Mouse (Mus musculus) megakaryocyte, adult 5-6 weeks (primary cell): ENCODE results near the gene Sox13. TPM values are rescaled to one million over a fixed set of nuclear protein-coding genes. Genes with fewer than 3 reads are reported as not detected.

Experiments used
- ATAC-seq: 2 replicates; pipeline ENCODE4 v1.8.0; 2016; ENCODE audit warnings: mild to moderate bottlenecking, inconsistent platforms; ENCODE audit not compliant: poor library complexity, severe bottlenecking
- total RNA-seq, 2 experiments: library from RNA; stranded (forward) in 1 of 2; stranded (reverse) in 1 of 2; fragments of 153-499, 151-499 nt in 1 of 2; fragments of 221-1000, 200-1000 nt in 1 of 2; gene quantifications; 2 replicates each; pipeline versions ENCODE4 v1.2.3 to v1.2.4; 2015 to 2017

The Sox13 gene
- total RNA-seq, 2 experiments from 2014 or later: 0.70 to 0.76 TPM

DNA sequence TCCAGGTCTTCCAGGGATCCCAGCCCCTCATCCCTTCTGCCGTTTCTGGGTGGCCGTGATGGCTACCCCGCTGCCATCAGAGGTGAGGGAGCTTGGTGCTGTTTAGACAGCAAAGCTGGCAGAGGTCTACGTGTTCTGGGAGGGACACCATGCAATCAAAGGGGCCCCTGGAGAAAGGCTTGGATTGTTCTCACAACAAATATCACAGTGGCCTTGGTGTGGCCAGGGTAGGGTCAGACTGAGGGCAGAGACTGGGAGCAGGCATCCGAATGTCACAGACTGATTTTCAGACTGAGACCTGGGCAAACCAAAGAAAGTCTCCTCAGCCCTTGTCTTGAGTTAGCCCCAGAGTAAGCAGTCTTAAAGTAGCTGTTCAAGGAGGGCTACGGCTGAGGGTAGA is 52.7 kb downstream of the Sox13 start:
- ATAC-seq: no peak

GRCm38 (mm10) chr1:133370352-133370751 is 53.8 kb downstream of the Sox13 start:
- ATAC-seq: no peak

- no peak for ATAC-seq
Measured at GRCm38 (mm10) chr1:133368644-133369043, 55.5 kb downstream of the Sox13 start.

DNA sequence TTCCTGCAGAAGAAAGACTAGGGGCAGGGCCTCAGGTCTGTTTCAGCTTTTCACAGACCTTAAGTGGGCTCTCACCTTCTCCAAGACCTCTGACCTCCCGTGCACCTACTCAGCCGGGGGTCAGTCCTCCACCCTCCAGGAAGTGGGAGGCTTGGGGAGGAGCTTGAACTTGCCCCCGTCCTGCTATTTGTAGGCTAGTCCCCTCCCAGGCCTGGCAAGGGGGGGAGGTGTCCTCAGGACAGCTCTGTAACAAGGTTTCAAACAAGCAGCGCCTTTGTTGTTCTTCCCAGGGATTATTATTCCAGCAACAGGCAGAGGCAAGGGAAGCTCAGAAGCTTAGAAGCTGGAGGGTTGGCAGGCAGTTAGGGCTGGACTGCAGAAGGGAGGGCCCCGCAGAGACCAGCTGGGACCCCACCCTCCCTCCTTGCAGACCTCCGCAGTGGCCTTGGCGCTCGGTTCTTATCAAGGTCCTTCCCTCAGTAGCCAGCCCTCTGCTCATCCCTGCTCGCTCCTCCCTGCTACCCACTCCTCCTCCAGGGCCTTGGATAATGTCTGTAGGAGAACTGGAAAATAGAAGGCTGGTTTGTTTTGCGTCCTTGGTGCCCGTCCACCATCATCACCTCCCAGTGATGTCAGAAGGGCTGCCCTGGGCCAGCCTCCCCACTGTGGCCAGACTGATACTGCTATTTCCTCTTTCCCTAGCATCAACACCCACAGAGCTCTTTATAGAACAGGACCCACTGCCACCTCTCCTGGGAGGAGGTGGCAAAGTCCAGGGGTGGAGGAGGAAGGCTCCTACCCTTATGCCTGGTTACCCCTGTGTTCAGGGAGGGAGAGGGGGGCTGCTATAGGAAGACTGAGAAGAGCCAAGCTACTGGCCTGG is 56.3 kb downstream of the Sox13 start:
- peak; percentile 57; the same call in 1 of the 2 replicates for ATAC-seq

GRCm38 (mm10) chr1:133366951-133367605 is 57.1 kb downstream of the Sox13 start:
- no peak for ATAC-seq

- ATAC-seq: no peak
Measured at GRCm38 (mm10) chr1:133364890-133365289, 59.3 kb downstream of the Sox13 start.

GRCm38 (mm10) chr1:133364022-133364630 is 60.1 kb downstream of the Sox13 start:
- no peak for ATAC-seq

DNA sequence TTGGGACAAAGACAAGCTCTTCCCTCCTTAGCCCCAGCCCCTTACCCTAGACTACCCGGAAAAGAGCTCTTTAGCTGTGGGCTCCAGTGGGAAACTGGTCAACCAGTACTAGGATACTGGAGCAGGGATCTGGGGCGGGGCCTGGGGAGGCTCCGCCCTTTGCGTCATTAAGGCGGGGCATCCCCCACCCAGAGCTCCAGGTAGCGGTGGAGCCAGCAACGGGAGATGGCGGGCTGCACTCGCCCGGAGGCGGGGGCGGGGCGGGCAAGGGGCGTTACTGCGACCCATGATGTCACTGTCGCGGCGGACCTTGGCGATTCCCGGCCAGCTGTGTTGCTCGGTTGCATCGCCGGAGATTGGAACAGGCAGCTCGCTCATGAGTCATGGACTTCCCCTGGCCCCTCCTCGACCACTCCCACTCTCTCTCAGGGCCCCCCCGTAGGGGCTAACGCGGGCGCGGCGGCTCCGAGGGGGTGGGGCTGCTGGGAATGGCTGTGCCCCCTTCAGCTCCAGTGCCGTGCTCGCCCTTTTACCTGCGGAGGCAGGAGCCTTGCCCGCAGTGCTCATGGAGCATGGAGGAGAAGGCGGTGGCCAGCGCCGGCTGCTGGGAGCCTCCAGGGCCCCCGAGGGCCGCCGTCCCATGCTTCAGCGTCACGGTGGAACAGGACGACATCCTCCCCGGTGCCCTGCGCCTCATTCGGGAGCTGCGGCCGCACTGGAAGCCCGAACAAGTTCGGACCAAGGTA is 60.7 kb downstream of the Sox13 start, which contains the start of gene Etnk2:
TSS of gene Etnk2 (plus strand) at position 297 of the 746 bp plus-strand sequence.
- 0 out of 2 replicates have a peak, but pooled peaks have one; percentile 19 for ATAC-seq

DNA sequence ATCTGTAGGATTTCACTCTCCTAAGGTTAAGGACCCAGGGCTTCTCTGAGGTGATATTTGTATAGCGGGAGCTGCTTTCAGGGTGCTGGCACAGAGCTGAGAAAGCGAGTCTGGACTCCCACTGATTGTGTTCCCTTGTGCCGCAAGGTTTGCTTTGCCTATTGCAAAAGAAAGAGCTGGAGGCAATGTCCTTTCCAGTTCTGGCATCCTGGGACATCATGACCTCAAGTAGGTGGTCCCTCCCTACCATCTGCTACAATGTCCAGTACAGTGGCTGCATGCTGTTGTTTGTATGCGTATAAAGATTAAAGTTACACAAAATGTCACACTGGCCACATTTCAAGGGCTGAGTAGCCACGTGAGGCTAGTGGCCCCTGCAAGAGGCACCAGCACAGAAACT is 62.1 kb downstream of the Sox13 start:
- ATAC-seq: no peak

- no peak for ATAC-seq
Measured at GRCm38 (mm10) chr1:133361006-133361405, 63.2 kb downstream of the Sox13 start.

DNA sequence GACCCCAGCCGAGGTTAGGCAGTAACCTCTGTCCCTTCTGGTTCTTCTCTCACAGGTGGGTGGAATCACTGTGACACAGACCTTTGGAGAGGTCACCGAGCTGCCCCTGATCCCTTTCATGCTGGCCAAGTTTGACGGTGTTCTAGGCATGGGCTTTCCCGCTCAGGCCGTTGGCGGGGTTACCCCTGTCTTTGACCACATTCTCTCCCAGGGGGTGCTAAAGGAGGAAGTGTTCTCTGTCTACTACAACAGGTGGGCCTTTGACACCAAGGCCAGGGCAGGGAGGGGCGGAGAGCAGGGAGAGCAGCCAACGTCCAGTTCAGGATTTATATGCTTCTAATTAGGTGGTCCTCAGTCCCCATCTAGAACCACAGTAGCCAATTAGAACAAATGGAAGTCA is 67.8 kb downstream of the Sox13 start:
- no peak for ATAC-seq

DNA sequence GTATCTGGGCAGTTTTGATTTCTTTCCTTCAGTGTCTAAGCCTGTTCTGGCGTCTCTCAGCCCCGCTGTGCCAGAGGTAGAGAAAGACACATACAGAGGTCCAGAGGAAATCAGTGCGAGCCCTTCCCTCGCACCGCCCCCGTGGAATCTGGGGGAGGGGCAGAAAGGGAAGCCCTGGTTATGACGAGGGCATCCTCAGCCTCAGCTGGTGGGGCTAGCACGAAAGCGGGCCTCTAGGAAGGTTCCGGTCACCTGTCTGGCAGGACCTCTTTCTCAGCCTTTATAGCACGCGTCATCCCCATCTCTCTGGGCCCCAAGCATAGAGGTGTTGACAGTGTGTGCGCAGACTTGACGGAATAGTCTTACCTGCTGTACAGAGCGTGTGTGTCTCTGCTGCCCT is 68.3 kb downstream of the Sox13 start:
- ATAC-seq: no peak

- no peak for ATAC-seq
Measured at GRCm38 (mm10) chr1:133355469-133355868, 68.7 kb downstream of the Sox13 start.

- peak; percentile 60; the same call in 1 of the 2 replicates for ATAC-seq
Measured at GRCm38 (mm10) chr1:133353371-133353809, 70.8 kb downstream of the Sox13 start.

- ATAC-seq: no peak
Measured at GRCm38 (mm10) chr1:133351762-133352161, 72.4 kb downstream of the Sox13 start.

- ATAC-seq: no peak
Measured at GRCm38 (mm10) chr1:133350210-133350609, 74.0 kb downstream of the Sox13 start, which contains the start of gene Ren1. Gene Ren1 (plus strand): TSS chr1:133350510.

GRCm38 (mm10) chr1:133347693-133348520 is 76.3 kb downstream of the Sox13 start:
- ATAC-seq: peak; percentile 51; the same call in 1 of the 2 replicates

DNA sequence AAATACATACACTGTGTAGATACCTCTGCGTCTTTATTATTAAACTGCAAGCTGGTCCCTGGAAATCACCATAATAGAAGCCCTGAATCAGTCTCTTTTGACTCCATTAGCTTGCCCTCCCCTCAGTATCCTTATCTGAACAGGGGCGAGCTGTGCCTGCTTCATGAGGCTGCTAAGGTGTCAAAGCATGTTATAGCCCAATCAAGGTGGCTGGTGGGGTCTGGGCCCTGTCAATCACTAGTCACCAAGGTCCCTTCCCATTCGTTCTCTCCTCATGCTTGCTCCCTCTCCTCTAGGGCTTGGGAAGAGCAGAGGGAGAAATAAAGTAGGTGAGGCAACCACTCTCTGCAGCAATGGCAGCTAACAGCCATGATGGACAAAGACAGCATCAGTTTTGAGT is 77.0 kb downstream of the Sox13 start:
- no peak for ATAC-seq

DNA sequence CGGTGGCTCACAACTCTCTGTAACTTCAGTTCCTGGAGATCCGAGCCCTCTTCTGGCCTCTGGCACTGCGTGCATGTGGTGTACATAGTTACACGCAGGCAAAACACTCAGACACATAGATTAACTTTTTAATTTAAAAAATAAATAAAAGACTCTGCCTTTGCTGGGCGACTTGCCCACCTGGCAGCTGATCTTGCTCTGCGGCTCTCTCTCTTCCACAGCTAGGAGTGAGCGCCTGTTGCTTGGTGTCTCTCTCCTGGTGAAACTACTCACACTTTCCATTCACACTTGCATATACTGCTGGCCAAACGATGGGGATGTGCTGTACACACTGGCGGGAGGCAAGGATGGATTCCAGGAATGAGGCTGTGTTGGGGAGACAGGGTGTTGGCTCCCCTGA is 77.6 kb downstream of the Sox13 start:
- ATAC-seq: no peak

- ATAC-seq: no peak
Measured at GRCm38 (mm10) chr1:133344357-133344756, 79.8 kb downstream of the Sox13 start.
